8 mouse cellular contexts compared by ENCODE assay signal in genomic region chr9:117872021-117872386, GRCm38 (mm10).
DNase-seq lines count a peak whose midpoint lies in the region; ATAC-seq lines count a peak whose summit lies in the region.

No protein-coding gene starts in this region.

- no peaks in the 10 kb centered on the region for H3K36me3 ChIP-seq in heart, embryonic 14.5 days (ENCODE audit: control insufficient read depth, insufficient read depth, low read length)
- no peaks in the 10 kb centered on the region for H3K36me3 ChIP-seq in forebrain, embryonic 12.5 days (replicated peaks)
- H3K36me3 ChIP-seq in limb, embryonic 13.5 days: no peaks in the 10 kb centered on the region

- H3K4me2 ChIP-seq in heart, embryonic 14.5 days (ENCODE audit: low read length): peak overlapping the region; percentile 97
- H3K4me2 ChIP-seq in forebrain, embryonic 12.5 days: peak overlapping the region; percentile 93
- peak overlapping the region; percentile 100 for H3K4me2 ChIP-seq in limb, embryonic 13.5 days (replicated peaks)

- ATAC-seq in heart, embryonic 14.5 days (ENCODE audit: insufficient number of reproducible peaks, insufficient read depth, low FRiP score, low read depth): no peak
- peak; percentile 71 for ATAC-seq in forebrain, embryonic 12.5 days (ENCODE audit: low FRiP score)
- ATAC-seq in limb, embryonic 13.5 days (ENCODE audit: low FRiP score, low read depth): peak; percentile 40; the same call in 1 of the 2 replicates

- H3K9me3 ChIP-seq in heart, embryonic 14.5 days (ENCODE audit: control insufficient read depth, low read length): no peaks in the 10 kb centered on the region
- no peaks in the 10 kb centered on the region for H3K9me3 ChIP-seq in forebrain, embryonic 12.5 days
- H3K9me3 ChIP-seq in limb, embryonic 13.5 days: no peaks in the 10 kb centered on the region

- H3K9ac ChIP-seq in heart, embryonic 14.5 days (ENCODE audit: low read length): no peak overlapping the region
- peak overlapping the region; percentile 73 for H3K9ac ChIP-seq in forebrain, embryonic 12.5 days
- H3K9ac ChIP-seq in limb, embryonic 13.5 days: peak overlapping the region; percentile 70

- WGBS in heart, embryonic 14.5 days: under 1% methylated on average over 15 of the region's 15 CpGs
- under 1% methylated on average over 15 of the region's 15 CpGs for WGBS in forebrain, embryonic 12.5 days
- WGBS in limb, embryonic 13.5 days: 0% methylated on average over 15 of the region's 15 CpGs

- DNase-seq in heart, adult 9 months (ENCODE audit: low spot score in 2 of 2): no peak
- peak; percentile 40 for DNase-seq in R1 (ENCODE audit: low read depth, low spot score)
- DNase-seq in retina, postnatal 1 day: peak; percentile 64
- no peak for DNase-seq in Muller cell, postnatal 12 days (ENCODE audit: inconsistent ontology term)
- DNase-seq in adrenal gland, adult (ENCODE audit: inconsistent age in 2 of 2, low spot score in 1 of 2): no peak

- peaks cover 45% of the 10 kb centered on the region for H3K27me3 ChIP-seq in heart, embryonic 14.5 days (ENCODE audit: control insufficient read depth, insufficient read depth, low read length)
- H3K27me3 ChIP-seq in forebrain, embryonic 12.5 days: peaks cover 29% of the 10 kb centered on the region
- H3K27me3 ChIP-seq in limb, embryonic 13.5 days: peaks cover 54% of the 10 kb centered on the region

- peaks cover 0 to 11% of the 10 kb centered on the region in 2 experiments; a peak in 2 of 4 replicates for H3K4me1 ChIP-seq in heart, embryonic 14.5 days (ENCODE audit: control insufficient read depth in 2 of 2, insufficient read depth in 2 of 2, low read length in 2 of 2)
- H3K4me1 ChIP-seq in forebrain, embryonic 12.5 days: peaks cover 11% of the 10 kb centered on the region
- H3K4me1 ChIP-seq in limb, embryonic 13.5 days: peaks cover 24% of the 10 kb centered on the region

- no peak overlapping the region for H3K27ac ChIP-seq in heart, embryonic 14.5 days (replicated peaks in 1 of 2; ENCODE audit: control insufficient read depth in 1 of 2, insufficient read depth in 1 of 2, low read depth in 2 of 2, low read length in 2 of 2)
- H3K27ac ChIP-seq in forebrain, embryonic 12.5 days: no peak overlapping the region
- no peak overlapping the region for H3K27ac ChIP-seq in limb, embryonic 13.5 days

- H3K4me3 ChIP-seq in heart, embryonic 14.5 days (ENCODE audit: control insufficient read depth in 1 of 2, insufficient read depth in 1 of 2, low read depth in 1 of 2, low read length in 2 of 2): peak overlapping the region; percentile 42 to 54
- H3K4me3 ChIP-seq in forebrain, embryonic 12.5 days (replicated peaks): peak overlapping the region; percentile 66
- H3K4me3 ChIP-seq in limb, embryonic 13.5 days: peak overlapping the region; percentile 62

Comparison
In these comparisons a context has a peak if more than half of its experiments do, and no peak if none do; other contexts are left out.
1. DNase-seq: peak in R1 (single experiment) and retina, postnatal 1 day (single experiment); none in heart, adult 9 months (0 of 2), Muller cell, postnatal 12 days (single experiment) and adrenal gland, adult (0 of 2).
2. Peak in every context shown above with its lines, with median percentiles within 50 percentile points of each other: H3K4me2 ChIP-seq and H3K4me3 ChIP-seq.